Mouse (Mus musculus): ENCODE measurements around the gene Ube2e2. TPM values are rescaled to one million over a fixed set of nuclear protein-coding genes. Genes with fewer than 3 reads are reported as not detected.

The Ube2e2 gene
- polyA plus RNA-seq, 1 experiment from 2014 or later = 72.8 TPM

DNA sequence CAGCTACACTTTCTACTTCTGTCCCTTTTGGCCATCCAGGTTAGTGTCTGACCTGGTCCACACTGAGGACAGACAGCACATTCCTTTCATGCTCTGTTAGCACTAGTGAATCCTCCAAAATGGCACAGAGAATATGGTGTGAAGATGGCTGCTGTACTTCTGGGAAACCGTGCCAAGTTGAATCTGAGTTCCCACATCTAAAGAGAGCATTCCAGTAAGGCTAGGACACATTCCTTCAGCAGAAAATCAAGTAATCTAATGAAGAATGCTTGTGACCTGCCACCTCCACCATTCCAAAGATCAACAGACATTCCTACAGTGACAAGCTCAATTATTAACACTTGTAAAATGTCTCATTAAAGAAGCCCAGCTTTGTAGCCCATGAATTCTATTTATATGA lies 265.9 kb downstream of the Ube2e2 start:
- DNase-seq (ENCODE audit: low spot score) (no peak), ATAC-seq (ENCODE audit: low read depth) (no peak)
- H3K4me3 ChIP-seq (ENCODE audit: low read depth, low read length) = no peak overlapping the region
- H3K27me3 ChIP-seq (replicated peaks; ENCODE audit: control insufficient read depth, insufficient read depth, low read length) = no peaks in the 10 kb centered on the region
- H3K4me2 ChIP-seq (ENCODE audit: low read depth, low read length) = no peak overlapping the region
- H3K27ac ChIP-seq (replicated peaks; ENCODE audit: low read depth, low read length) = no peak overlapping the region
- WGBS = 57% methylated on average over 1 of the region's 1 CpGs
- H3K9me3 ChIP-seq (ENCODE audit: control insufficient read depth, low read length) = no peaks in the 10 kb centered on the region
- H3K36me3 ChIP-seq (ENCODE audit: control insufficient read depth, insufficient read depth, low read length) = no peaks in the 10 kb centered on the region
- no peak overlapping the region for H3K9ac ChIP-seq (ENCODE audit: low read depth, low read length)
- H3K4me1 ChIP-seq (ENCODE audit: control insufficient read depth, insufficient read depth, low read length) = no peaks in the 10 kb centered on the region

DNA sequence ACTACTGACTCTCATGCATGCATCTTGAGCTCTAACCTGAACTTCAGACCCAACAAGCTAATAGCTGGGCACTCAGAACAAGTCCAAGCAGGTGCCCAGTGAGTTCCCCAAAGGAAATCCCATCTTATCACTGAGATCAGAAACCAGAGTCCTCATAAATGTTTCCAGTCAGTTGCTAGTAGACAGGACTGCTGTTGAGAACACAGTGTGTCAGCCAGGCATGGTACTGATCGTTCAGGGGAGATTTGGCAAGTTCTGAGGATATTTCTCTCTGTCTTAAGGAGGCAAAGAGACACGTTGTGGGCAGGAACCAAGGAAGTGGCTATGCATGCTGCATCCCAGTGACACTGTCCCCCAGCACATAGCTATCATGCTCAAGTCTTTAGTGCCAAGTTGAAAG lies 275.5 kb downstream of the Ube2e2 start:
- Histone ChIP-seq H3K27ac (replicated peaks; ENCODE audit: low read depth, low read length) (no peak overlapping the region), H3K4me3 (ENCODE audit: low read depth, low read length) (no peak overlapping the region), H3K4me1 (ENCODE audit: control insufficient read depth, insufficient read depth, low read length) (no peaks in the 10 kb centered on the region), H3K9ac (ENCODE audit: low read depth, low read length) (no peak overlapping the region), H3K27me3 (replicated peaks; ENCODE audit: control insufficient read depth, insufficient read depth, low read length) (no peaks in the 10 kb centered on the region), H3K4me2 (ENCODE audit: low read depth, low read length) (no peak overlapping the region), H3K9me3 (ENCODE audit: control insufficient read depth, low read length) (no peaks in the 10 kb centered on the region), H3K36me3 (ENCODE audit: control insufficient read depth, insufficient read depth, low read length) (no peaks in the 10 kb centered on the region)
- ATAC-seq (ENCODE audit: low read depth) (no peak), DNase-seq (ENCODE audit: low spot score) (no peak)
- 45% methylated on average over 2 of the region's 2 CpGs for WGBS

DNA sequence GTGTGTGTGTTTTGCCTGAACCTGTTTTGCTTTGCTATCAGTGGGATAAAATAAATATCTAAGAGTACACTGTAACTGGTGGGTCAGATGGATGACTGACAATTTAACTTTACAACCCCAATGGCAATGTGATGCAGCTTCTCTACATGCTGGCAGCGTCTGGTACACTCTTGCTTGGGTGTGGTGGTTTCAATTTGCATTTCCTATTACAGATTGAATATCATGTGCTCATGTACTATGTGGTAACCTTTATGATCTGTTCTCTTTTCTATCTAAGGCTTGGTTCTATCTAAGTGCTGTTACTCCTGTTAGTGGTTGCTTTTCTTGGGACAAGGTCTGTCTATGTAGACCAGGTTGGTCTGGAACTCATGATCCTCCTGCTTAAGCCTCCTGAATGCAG lies 292.1 kb downstream of the Ube2e2 start:
- Histone ChIP-seq H3K4me3 (ENCODE audit: low read depth, low read length) (no peak overlapping the region), H3K27me3 (replicated peaks; ENCODE audit: control insufficient read depth, insufficient read depth, low read length) (no peaks in the 10 kb centered on the region), H3K27ac (replicated peaks; ENCODE audit: low read depth, low read length) (no peak overlapping the region), H3K36me3 (ENCODE audit: control insufficient read depth, insufficient read depth, low read length) (0 out of 2 replicates have a peak, but pooled peaks cover under 1% of the 10 kb centered on the region), H3K4me2 (ENCODE audit: low read depth, low read length) (no peak overlapping the region), H3K9ac (ENCODE audit: low read depth, low read length) (no peak overlapping the region), H3K4me1 (ENCODE audit: control insufficient read depth, insufficient read depth, low read length) (no peaks in the 10 kb centered on the region), H3K9me3 (ENCODE audit: control insufficient read depth, low read length) (no peaks in the 10 kb centered on the region)
- WGBS = 58% methylated on average over 1 of the region's 1 CpGs
- ATAC-seq (ENCODE audit: low read depth) = no peak
- DNase-seq (ENCODE audit: low spot score) = no peak

- no peak overlapping the region for H3K4me3 ChIP-seq (ENCODE audit: low read depth, low read length)
- H3K9ac ChIP-seq (ENCODE audit: low read depth, low read length) = no peak overlapping the region
- no peaks in the 10 kb centered on the region for H3K27me3 ChIP-seq (replicated peaks; ENCODE audit: control insufficient read depth, insufficient read depth, low read length)
- no peak for DNase-seq (ENCODE audit: low spot score)
- H3K4me2 ChIP-seq (ENCODE audit: low read depth, low read length) = no peak overlapping the region
- ATAC-seq (ENCODE audit: low read depth) = no peak
- 76% methylated on average over 4 of the region's 4 CpGs for WGBS
- H3K36me3 ChIP-seq (ENCODE audit: control insufficient read depth, insufficient read depth, low read length) = no peaks in the 10 kb centered on the region
- no peak overlapping the region for H3K27ac ChIP-seq (replicated peaks; ENCODE audit: low read depth, low read length)
- H3K9me3 ChIP-seq (ENCODE audit: control insufficient read depth, low read length) = no peaks in the 10 kb centered on the region
- no peaks in the 10 kb centered on the region for H3K4me1 ChIP-seq (ENCODE audit: control insufficient read depth, insufficient read depth, low read length)
Observed at GRCm38 (mm10) chr14:18586239-18587034, 307.6 kb downstream of the Ube2e2 start.

DNA sequence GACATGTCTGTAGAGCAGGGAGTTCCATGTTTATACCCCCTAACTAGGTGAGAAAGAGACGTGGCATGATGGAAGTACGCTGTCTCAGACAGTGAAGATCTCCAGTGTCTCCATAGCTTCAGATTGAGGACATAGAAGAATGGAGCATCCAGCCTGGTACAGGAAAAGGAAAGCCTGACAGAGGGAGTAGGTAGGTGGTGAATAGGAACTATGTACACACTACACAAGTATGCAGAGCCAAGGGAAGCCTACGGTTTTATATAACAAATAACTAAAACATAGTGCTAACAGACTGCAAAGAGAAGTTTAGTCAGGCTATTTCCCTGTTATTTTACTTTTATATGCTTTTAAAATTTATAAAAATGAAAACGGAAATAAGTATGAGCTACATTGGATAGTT lies 312.3 kb downstream of the Ube2e2 start:
- H3K36me3 ChIP-seq (ENCODE audit: control insufficient read depth, insufficient read depth, low read length) = no peaks in the 10 kb centered on the region
- no peak overlapping the region for H3K4me2 ChIP-seq (ENCODE audit: low read depth, low read length)
- H3K9ac ChIP-seq (ENCODE audit: low read depth, low read length) = no peak overlapping the region
- WGBS = 89% methylated on average over 4 of the region's 4 CpGs
- no peak for ATAC-seq (ENCODE audit: low read depth)
- no peak for DNase-seq (ENCODE audit: low spot score)
- H3K4me3 ChIP-seq (ENCODE audit: low read depth, low read length) = no peak overlapping the region
- H3K4me1 ChIP-seq (ENCODE audit: control insufficient read depth, insufficient read depth, low read length) = no peaks in the 10 kb centered on the region
- no peaks in the 10 kb centered on the region for H3K27me3 ChIP-seq (replicated peaks; ENCODE audit: control insufficient read depth, insufficient read depth, low read length)
- no peak overlapping the region for H3K27ac ChIP-seq (replicated peaks; ENCODE audit: low read depth, low read length)
- no peaks in the 10 kb centered on the region for H3K9me3 ChIP-seq (ENCODE audit: control insufficient read depth, low read length)

GRCm38 (mm10) chr14:18574756-18575155 lies 319.3 kb downstream of the Ube2e2 start:
- Histone ChIP-seq H3K4me3 (ENCODE audit: low read depth, low read length) (no peak overlapping the region), H3K4me1 (ENCODE audit: control insufficient read depth, insufficient read depth, low read length) (no peaks in the 10 kb centered on the region), H3K4me2 (ENCODE audit: low read depth, low read length) (no peak overlapping the region), H3K27ac (replicated peaks; ENCODE audit: low read depth, low read length) (no peak overlapping the region), H3K9me3 (ENCODE audit: control insufficient read depth, low read length) (no peaks in the 10 kb centered on the region), H3K9ac (ENCODE audit: low read depth, low read length) (no peak overlapping the region), H3K27me3 (replicated peaks; ENCODE audit: control insufficient read depth, insufficient read depth, low read length) (no peaks in the 10 kb centered on the region), H3K36me3 (ENCODE audit: control insufficient read depth, insufficient read depth, low read length) (no peaks in the 10 kb centered on the region)
- no peak for DNase-seq (ENCODE audit: low spot score)
- 22% methylated on average over 2 of the region's 2 CpGs for WGBS
- no peak for ATAC-seq (ENCODE audit: low read depth)

DNA sequence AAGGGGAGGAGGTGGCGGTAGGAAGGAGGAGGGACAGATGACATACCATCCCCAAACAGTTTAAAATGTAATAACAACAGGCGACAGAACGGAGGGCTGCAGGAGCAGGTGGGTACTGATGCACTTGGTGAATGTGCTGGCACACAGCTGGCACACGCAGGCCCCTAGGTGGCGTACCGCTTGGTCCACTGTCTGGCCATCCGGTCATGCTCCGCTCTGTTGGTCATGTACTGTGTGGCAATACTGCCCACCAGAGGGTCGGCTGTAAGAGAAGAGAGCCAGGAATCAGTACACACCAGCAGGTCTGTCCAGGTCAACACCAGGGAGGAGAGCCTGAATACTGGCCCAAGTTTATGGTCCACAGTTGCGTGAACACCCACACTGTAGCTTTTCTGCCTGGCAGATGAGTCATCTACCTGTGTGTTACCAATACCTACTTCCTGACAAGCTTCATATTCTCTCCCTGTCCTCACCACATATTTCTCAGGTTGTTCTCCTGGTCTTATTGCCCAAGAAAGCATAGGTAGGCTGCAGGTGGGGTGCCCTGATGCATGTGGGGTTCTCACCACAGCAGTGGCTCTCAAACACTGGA lies 319.8 kb downstream of the Ube2e2 start:
- ATAC-seq (ENCODE audit: low read depth) = no peak
- 86% methylated on average over 10 of the region's 10 CpGs for WGBS

DNA sequence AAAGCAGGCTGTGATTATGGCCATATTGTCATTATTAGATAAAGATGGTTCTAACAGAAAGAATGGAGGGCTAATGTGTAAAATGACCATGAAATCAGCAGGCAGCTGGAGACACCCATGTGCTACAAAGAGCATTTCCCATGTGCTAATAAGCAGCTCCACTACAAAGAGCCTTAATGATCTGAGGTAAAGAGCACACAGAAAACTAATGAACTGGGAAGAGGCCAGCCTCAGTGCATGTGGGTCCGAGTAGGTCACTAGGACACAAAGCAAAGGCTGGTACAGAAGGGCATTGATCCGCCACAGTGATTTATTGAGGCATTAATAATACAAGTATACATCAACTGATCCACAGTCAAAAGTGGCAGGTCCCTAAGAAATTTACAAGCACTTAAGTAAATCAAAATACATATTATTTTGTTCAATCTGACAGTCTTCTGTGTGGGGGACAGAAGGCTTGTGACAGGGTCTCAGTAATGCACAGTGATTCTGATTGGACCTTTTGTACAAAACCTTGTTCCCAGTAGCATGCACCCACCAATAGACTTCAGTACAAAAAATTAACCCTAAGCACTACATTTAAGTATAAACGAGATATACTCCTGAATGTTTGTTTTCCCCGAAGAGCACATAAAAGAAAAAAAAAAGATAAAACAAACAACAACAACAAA lies 320.6 kb downstream of the Ube2e2 start:
- 79% methylated on average over 4 of the region's 4 CpGs for WGBS
- H3K9me3 ChIP-seq (ENCODE audit: control insufficient read depth, low read length) = no peaks in the 10 kb centered on the region
- H3K36me3 ChIP-seq (ENCODE audit: control insufficient read depth, insufficient read depth, low read length) = no peaks in the 10 kb centered on the region
- peak; percentile 79; the same call in 1 of the 2 replicates for ATAC-seq (ENCODE audit: low read depth)
- DNase-seq (ENCODE audit: low spot score) = peak; percentile 44
- H3K9ac ChIP-seq (ENCODE audit: low read depth, low read length) = no peak overlapping the region
- no peak overlapping the region for H3K4me3 ChIP-seq (ENCODE audit: low read depth, low read length)
- no peak overlapping the region for H3K27ac ChIP-seq (replicated peaks; ENCODE audit: low read depth, low read length)
- no peaks in the 10 kb centered on the region for H3K27me3 ChIP-seq (replicated peaks; ENCODE audit: control insufficient read depth, insufficient read depth, low read length)
- no peaks in the 10 kb centered on the region for H3K4me1 ChIP-seq (ENCODE audit: control insufficient read depth, insufficient read depth, low read length)
- no peak overlapping the region for H3K4me2 ChIP-seq (ENCODE audit: low read depth, low read length)

More for the DNA sequence above, 319.8 kb downstream of the Ube2e2 start:
- H3K27ac ChIP-seq (replicated peaks; ENCODE audit: low read depth, low read length) = no peak overlapping the region
- H3K4me2 ChIP-seq (ENCODE audit: low read depth, low read length) = no peak overlapping the region
- H3K9ac ChIP-seq (ENCODE audit: low read depth, low read length) = no peak overlapping the region
- DNase-seq (ENCODE audit: low spot score) = no peak
- H3K36me3 ChIP-seq (ENCODE audit: control insufficient read depth, insufficient read depth, low read length) = no peaks in the 10 kb centered on the region
- no peaks in the 10 kb centered on the region for H3K9me3 ChIP-seq (ENCODE audit: control insufficient read depth, low read length)
- no peaks in the 10 kb centered on the region for H3K4me1 ChIP-seq (ENCODE audit: control insufficient read depth, insufficient read depth, low read length)
- no peaks in the 10 kb centered on the region for H3K27me3 ChIP-seq (replicated peaks; ENCODE audit: control insufficient read depth, insufficient read depth, low read length)
- no peak overlapping the region for H3K4me3 ChIP-seq (ENCODE audit: low read depth, low read length)
